Mouse (Mus musculus): ENCODE results near the gene Rxfp3. TPM values are rescaled to one million over a fixed set of nuclear protein-coding genes. Genes with fewer than 3 reads are reported as not detected.

Gene Rxfp3
- polyA plus RNA-seq, 1 experiment from 2014 or later, result 2.5 TPM

Other genes with a start within 250 kb of the Rxfp3 start
- 2.0 and 3.3 TPM in 2 replicates for gene C1qtnf3, start 85.7 kb downstream of the Rxfp3 start, polyA plus RNA-seq (2016; fragmentation: Nextera tagmentation; extraction: Ambion mirVana)
- 8.5 and 9.8 TPM in 2 replicates for gene Amacr, start 56.2 kb downstream of the Rxfp3 start, polyA plus RNA-seq (2016; fragmentation: Nextera tagmentation; extraction: Ambion mirVana)
- 0.08 and 0.20 TPM in 2 replicates for gene Slc45a2, start 37.3 kb downstream of the Rxfp3 start, polyA plus RNA-seq (2016; fragmentation: Nextera tagmentation; extraction: Ambion mirVana)
- gene Adamts12, start 26.8 kb upstream of the Rxfp3 start, polyA plus RNA-seq (2016; fragmentation: Nextera tagmentation; extraction: Ambion mirVana), result 3.0 and 5.1 TPM in 2 replicates

Measured in midbrain, embryonic 12.5 days (tissue).